Mouse (Mus musculus): ENCODE data around the gene Gm14322. TPM values are rescaled to one million over a fixed set of nuclear protein-coding genes. Genes with fewer than 3 reads are reported as not detected.

Gm14322 gene
- not detected in 2 replicates for polyA plus RNA-seq (2012; rRNA removed; ENCODE audit: low replicate concordance)

DNA sequence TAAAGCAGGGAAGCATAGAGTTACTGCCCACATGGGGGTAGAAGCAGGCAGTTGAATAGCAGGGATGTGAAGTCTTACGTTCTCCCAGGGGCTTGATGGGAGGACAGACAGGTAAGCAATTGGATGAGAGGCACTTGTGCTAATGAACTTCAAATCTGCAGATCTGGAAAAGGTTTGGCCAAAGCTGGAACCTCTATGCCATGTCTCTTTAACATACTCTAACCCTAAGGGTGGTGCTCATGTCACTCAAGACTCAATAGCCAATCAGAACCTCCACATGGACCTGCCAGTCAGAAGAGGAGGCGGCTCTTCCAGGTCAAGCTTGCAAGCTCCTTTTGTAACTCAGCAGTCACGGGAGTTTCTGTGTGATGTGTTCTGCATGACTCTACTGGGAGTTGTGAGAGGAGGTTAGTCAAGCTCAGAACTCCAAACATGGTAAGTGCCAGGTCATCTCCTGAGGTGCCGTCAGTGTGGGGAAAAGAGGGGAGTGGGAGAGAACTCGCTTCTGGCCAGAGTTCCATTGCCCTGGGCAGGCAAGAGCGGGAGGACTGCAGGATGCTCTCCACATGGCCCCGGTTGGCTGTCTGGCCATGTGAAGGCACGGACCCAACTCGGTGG, at the start of gene Gm14322:
Gm14322 (plus strand) TSS at position 348 of the 618 bp plus-strand sequence.

Other genes starting within 250 kb of the Gm14322 start
- not detected in 2 replicates for gene Gm14406, start 181.1 kb upstream of the Gm14322 start, polyA plus RNA-seq (2012; rRNA removed; ENCODE audit: low replicate concordance)
- not detected in 2 replicates for gene Gm14325, start 81.0 kb downstream of the Gm14322 start, polyA plus RNA-seq (2012; rRNA removed; ENCODE audit: low replicate concordance)
- gene Gm14327, start 137.8 kb downstream of the Gm14322 start, polyA plus RNA-seq (2012; rRNA removed; ENCODE audit: low replicate concordance), result 0.12 TPM in 1 of 2 replicates, not detected in the other
- not detected in 2 replicates for gene Zfp972, start 166.3 kb downstream of the Gm14322 start, polyA plus RNA-seq (2012; rRNA removed; ENCODE audit: low replicate concordance)
- 0.14 TPM in 1 of 2 replicates, not detected in the other for gene Gm14326, start 198.0 kb downstream of the Gm14322 start, polyA plus RNA-seq (2012; rRNA removed; ENCODE audit: low replicate concordance)